ENCODE assay signal across 15 mouse cellular contexts in genomic region chr14:20447209-20447608, GRCm38 (mm10). TPM values are rescaled to one million over a fixed set of nuclear protein-coding genes. Genes with fewer than 3 reads are reported as not detected.
DNase-seq lines count a peak whose midpoint lies in the region; ATAC-seq and TF ChIP-seq lines count a peak whose summit lies in the region.
"Had no signal": no experiment of that assay in that cellular context is flagged by ENCODE, and none has a peak within 500 bp of the region (broad histone marks: within the 10 kb centered on the region; RNA-seq: fewer than 3 reads in every experiment).

No protein-coding gene starts in this region.

- peak; percentile 22 for DNase-seq in gastrocnemius, adult 2 months
- no peak for DNase-seq in gastrocnemius, adult 8-10 months (ENCODE audit: low spot score in 2 of 2)
- no peak for DNase-seq in lung, postnatal 14 days
- DNase-seq in brain, embryonic 14.5 days (ENCODE audit: low read depth), result peak; percentile 36
- peak; percentile 14 to 31 for DNase-seq in lung, postnatal 4 days
- no peak for DNase-seq in ovary, postnatal 10 days (ENCODE audit: low spot score)
- no peak for DNase-seq in heart, postnatal 4 days
- DNase-seq: heart, postnatal 10 days; liver, embryonic 13.5 days; thymus, postnatal 25 days had no signal

- TF ChIP-seq POLR2A in brain, embryonic 14.5 days (IDR thresholded peaks at IDR 0.05; ENCODE audit: borderline replicate concordance, extremely low read depth, insufficient read depth, insufficient read length, poor library complexity, severe bottlenecking), result no peak

- 35% methylated on average over 12 of the region's 12 CpGs for WGBS in lung, embryonic 16.5 days

- H3K36me3 ChIP-seq in lung, embryonic 16.5 days (ENCODE audit: control insufficient read depth, insufficient read depth, low read length), result no peaks in the 10 kb centered on the region
- H3K36me3 ChIP-seq: forebrain, embryonic 10.5 days; liver, embryonic 13.5 days had no signal

- intact Hi-C loops in gastrocnemius, adult 2 months (cut with DNase I), result no loop called here

- H3K27me3 ChIP-seq in lung, embryonic 16.5 days (ENCODE audit: control insufficient read depth, insufficient read depth, low read depth, low read length), result no peaks in the 10 kb centered on the region
- H3K27me3 ChIP-seq: liver, embryonic 13.5 days had no signal

- no peak overlapping the region for H3K9ac ChIP-seq in lung, embryonic 16.5 days (ENCODE audit: low read length)
- H3K9ac ChIP-seq: liver, embryonic 13.5 days had no signal

- TF ChIP-seq CTCF in gastrocnemius, adult 2 months (IDR thresholded peaks at IDR 0.05), result no peak
- no peak for TF ChIP-seq CTCF in brain, embryonic 14.5 days (IDR thresholded peaks at IDR 0.05; ENCODE audit: borderline replicate concordance, extremely low read depth, insufficient read depth, insufficient read length)

- H3K4me3 ChIP-seq in gastrocnemius, adult 2 months, result no peak overlapping the region
- H3K4me3 ChIP-seq in lung, embryonic 16.5 days (ENCODE audit: low read length), result no peak overlapping the region
- H3K4me3 ChIP-seq: forebrain, embryonic 10.5 days; liver, embryonic 13.5 days had no signal

- no peak for ATAC-seq in lung, embryonic 16.5 days (ENCODE audit: low read depth)
- ATAC-seq: CD4-positive, CD25-positive, alpha-beta regulatory T cell, adult 4 months; intestine, embryonic 16.5 days had no signal

- no peaks in the 10 kb centered on the region for H3K9me3 ChIP-seq in lung, embryonic 16.5 days (ENCODE audit: control insufficient read depth, low read length)
- H3K9me3 ChIP-seq: forebrain, embryonic 10.5 days; liver, embryonic 13.5 days had no signal

- no peak overlapping the region for H3K27ac ChIP-seq in gastrocnemius, adult 2 months
- no peak overlapping the region for H3K27ac ChIP-seq in lung, embryonic 16.5 days (ENCODE audit: low read length)
- H3K27ac ChIP-seq: forebrain, embryonic 10.5 days; liver, embryonic 13.5 days had no signal

- peaks cover 2% of the 10 kb centered on the region; the same call in 1 of the 2 replicates for H3K4me1 ChIP-seq in lung, embryonic 16.5 days (replicated peaks; ENCODE audit: control insufficient read depth, insufficient read depth, low read length)

- peak overlapping the region; percentile 12; the same call in 1 of the 2 replicates for H3K4me2 ChIP-seq in lung, embryonic 16.5 days (ENCODE audit: low read depth, low read length)
- H3K4me2 ChIP-seq: liver, embryonic 13.5 days; midbrain, embryonic 11.5 days had no signal

RNA-seq across cellular contexts. Expression of gene Cfap70, which starts 4.8 kb away (rescaled TPM):
- total RNA-seq in gastrocnemius, adult 2 months (2021), result under 1 TPM; 0.05 to 0.33 TPM
- total RNA-seq in gastrocnemius, adult 8-10 months (2022), result under 1 TPM; 0.11 to 0.29 (median 0.21) TPM
- polyA plus RNA-seq in lung, embryonic 16.5 days (2015; fragmentation: Nextera tagmentation; extraction: Ambion mirVana), result 2.2 and 5.6 TPM in 2 replicates
- 0.69 and 1.2 TPM in 2 replicates for polyA plus RNA-seq in brain, embryonic 14.5 days (2012; rRNA removed)
- total RNA-seq in heart, postnatal 4 days (2021), result under 1 TPM; 0.29 to 0.54 TPM
- polyA plus RNA-seq: CD4-positive, CD25-positive, alpha-beta regulatory T cell, adult 4 months; liver, embryonic 13.5 days had no signal

RNA-seq across cellular contexts. Expression of gene Anxa7, which starts 32.7 kb away (rescaled TPM):
- total RNA-seq in gastrocnemius, adult 2 months (2021), result 10 to 100 TPM; 38.8 to 66.8 TPM
- 10 to 100 TPM; 50.9 to 69.9 (median 56.2) TPM for total RNA-seq in gastrocnemius, adult 8-10 months (2022)
- polyA plus RNA-seq in lung, embryonic 16.5 days (2015; fragmentation: Nextera tagmentation; extraction: Ambion mirVana), result 45.4 TPM in 2 replicates
- 18.0 and 18.9 TPM in 2 replicates for polyA plus RNA-seq in brain, embryonic 14.5 days (2012; rRNA removed)
- 10 to 100 TPM; 49.5 to 57.1 TPM for total RNA-seq in heart, postnatal 4 days (2021)

RNA-seq across cellular contexts. Expression of gene Mss51, which starts 49.5 kb away (rescaled TPM):
- 100 to 1,000 TPM in 1 of 2 experiments, 10 to 100 TPM in 1; 78.1 to 157 TPM for total RNA-seq in gastrocnemius, adult 2 months (2021)
- total RNA-seq in gastrocnemius, adult 8-10 months (2022), result 100 to 1,000 TPM; 250 to 371 (median 286) TPM
- 0.45 and 1.0 TPM in 2 replicates for polyA plus RNA-seq in lung, embryonic 16.5 days (2015; fragmentation: Nextera tagmentation; extraction: Ambion mirVana)
- 1.5 and 2.4 TPM in 2 replicates for polyA plus RNA-seq in brain, embryonic 14.5 days (2012; rRNA removed)
- total RNA-seq in heart, postnatal 4 days (2021), result 1 to 10 TPM in 1 of 2 experiments, under 1 TPM in 1; 0.97 to 1.2 TPM

RNA-seq across cellular contexts. Expression of gene Mrps16, which starts 53.8 kb away (rescaled TPM):
- total RNA-seq in gastrocnemius, adult 2 months (2021), result 10 to 100 TPM; 43.1 to 57.5 TPM
- 10 to 100 TPM; 50.4 to 57.5 (median 51.0) TPM for total RNA-seq in gastrocnemius, adult 8-10 months (2022)
- polyA plus RNA-seq in lung, embryonic 16.5 days (2015; fragmentation: Nextera tagmentation; extraction: Ambion mirVana), result 88.8 and 89.0 TPM in 2 replicates
- polyA plus RNA-seq in brain, embryonic 14.5 days (2012; rRNA removed), result 36.1 and 46.2 TPM in 2 replicates
- total RNA-seq in heart, postnatal 4 days (2021), result 10 to 100 TPM; 68.8 to 70.0 TPM

RNA-seq across cellular contexts. Expression of gene Dnajc9, which starts 58.5 kb away (rescaled TPM):
- 10 to 100 TPM in 1 of 2 experiments, 1 to 10 TPM in 1; 8.4 to 12.4 TPM for total RNA-seq in gastrocnemius, adult 2 months (2021)
- 10 to 100 TPM in 3 of 4 experiments, 1 to 10 TPM in 1; 8.8 to 12.0 (median 11.3) TPM for total RNA-seq in gastrocnemius, adult 8-10 months (2022)
- 161 and 164 TPM in 2 replicates for polyA plus RNA-seq in lung, embryonic 16.5 days (2015; fragmentation: Nextera tagmentation; extraction: Ambion mirVana)
- polyA plus RNA-seq in brain, embryonic 14.5 days (2012; rRNA removed), result 95.7 and 127 TPM in 2 replicates
- 10 to 100 TPM; 39.7 to 42.5 TPM for total RNA-seq in heart, postnatal 4 days (2021)

Comparison
In these comparisons a context has a peak if more than half of its experiments do, and no peak if none do; other contexts are left out.
1. DNase-seq: peak in gastrocnemius, adult 2 months (single experiment), brain, embryonic 14.5 days (single experiment) and lung, postnatal 4 days (2 of 2); none in gastrocnemius, adult 8-10 months (0 of 2), lung, postnatal 14 days (single experiment), ovary, postnatal 10 days (single experiment) and heart, postnatal 4 days (single experiment).
2. RNA of gene Mss51, which starts 49.5 kb away (total RNA-seq): 250 to 371 TPM in gastrocnemius, adult 8-10 months and 78.1 to 157 TPM in gastrocnemius, adult 2 months; 0.97 to 1.2 TPM in heart, postnatal 4 days; every median in the first group is over 10 times any median in the second.